Mouse (Mus musculus): Measurements from ENCODE around the gene Xrcc1. TPM values are rescaled to one million over a fixed set of nuclear protein-coding genes. Genes with fewer than 3 reads are reported as not detected.
"Not testable (repeated sequence)": the region's sequence is repeated elsewhere in the genome, so short reads cannot be mapped to it uniquely, and the experiment has no call there.

Gene Xrcc1
- total RNA-seq, 1 experiment from 2014 or later, result 37.0 TPM

GRCm38 (mm10) chr7:24595464-24595863 is 49.4 kb downstream of the Xrcc1 start:
- peak; percentile 45 for ATAC-seq (replicated peaks; ENCODE audit: low read depth, poor library complexity, severe bottlenecking)

- no peak for ATAC-seq (replicated peaks; ENCODE audit: low read depth, poor library complexity, severe bottlenecking)
Measured at GRCm38 (mm10) chr7:24598121-24598520, 52.0 kb downstream of the Xrcc1 start.

DNA sequence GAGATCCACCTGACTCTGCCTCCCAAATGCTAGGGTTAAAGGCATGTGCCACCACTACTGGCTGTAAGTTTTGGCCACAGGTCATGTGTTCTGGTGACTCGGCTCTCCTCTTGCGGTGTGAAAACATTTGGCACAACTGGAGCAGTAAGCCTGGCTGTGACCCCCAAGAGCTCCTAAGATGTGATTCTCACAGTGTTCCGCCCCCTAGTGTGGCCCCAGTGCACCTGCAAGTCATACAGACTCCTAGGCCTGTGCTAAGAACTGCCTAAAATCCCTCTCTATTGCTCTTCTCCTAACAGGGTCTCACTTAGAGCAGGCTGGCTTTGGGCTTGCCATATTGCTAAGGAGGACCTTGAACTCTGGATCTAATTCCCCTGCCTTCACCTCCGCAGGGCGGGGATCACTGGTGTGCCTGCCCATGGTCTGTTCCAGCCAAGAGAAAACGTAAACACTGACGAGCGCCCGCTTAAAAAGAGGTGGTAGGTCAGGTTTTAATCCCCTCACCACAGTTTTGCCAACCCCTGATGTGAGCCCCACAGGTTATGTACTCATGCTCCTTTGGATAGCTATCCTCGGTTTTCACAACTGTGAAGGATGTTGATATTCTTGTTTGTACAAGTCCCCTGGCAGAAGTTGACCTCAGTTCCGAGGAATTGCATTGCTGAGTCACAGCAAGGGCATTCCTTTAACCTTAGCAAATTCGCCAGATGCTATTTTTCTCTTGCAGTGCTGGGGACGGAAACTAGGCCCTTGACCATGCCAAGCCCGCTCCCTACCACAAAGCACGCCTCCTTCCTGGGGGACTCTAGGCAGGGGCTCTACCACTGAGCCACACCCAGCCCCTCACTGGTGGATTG is 53.4 kb downstream of the Xrcc1 start:
- 0 out of 2 replicates have a peak, but pooled peaks have one; percentile 31 for ATAC-seq (replicated peaks; ENCODE audit: low read depth, poor library complexity, severe bottlenecking)

DNA sequence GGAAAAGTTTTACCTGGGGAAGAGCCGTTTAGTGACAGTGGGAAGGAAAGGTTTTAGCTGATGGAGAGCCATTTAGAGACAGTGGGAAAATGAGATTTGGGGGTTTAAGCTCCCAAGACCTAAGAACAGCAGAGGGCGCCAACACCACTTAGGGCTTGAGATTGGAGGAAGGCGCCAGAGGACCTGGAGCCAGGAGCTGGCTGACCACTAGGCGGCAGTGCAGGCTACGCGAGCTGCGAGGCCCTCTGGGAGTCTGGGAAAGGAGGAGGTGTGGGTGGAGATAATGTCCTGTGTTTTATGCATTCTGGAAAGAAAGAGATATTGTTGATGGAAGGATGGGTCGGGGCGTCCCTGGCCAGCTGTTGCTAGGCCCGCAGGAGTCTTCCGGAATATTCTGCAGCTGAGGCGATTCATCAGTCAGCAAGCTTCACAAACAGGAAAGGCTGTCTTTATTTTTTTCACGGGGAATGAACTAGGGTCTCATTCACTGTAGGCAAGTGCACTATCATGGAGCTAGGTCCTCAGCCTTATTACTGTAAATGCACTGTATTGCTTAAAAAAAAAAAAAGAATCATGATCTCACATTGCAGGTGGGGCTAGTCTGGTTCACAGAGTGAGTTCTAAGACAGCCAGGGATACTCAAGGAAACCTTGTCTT is 55.0 kb downstream of the Xrcc1 start:
- peak; percentile 99 for ATAC-seq (replicated peaks; ENCODE audit: low read depth, poor library complexity, severe bottlenecking)

GRCm38 (mm10) chr7:24605561-24605960 is 59.5 kb downstream of the Xrcc1 start:
- ATAC-seq (replicated peaks; ENCODE audit: low read depth, poor library complexity, severe bottlenecking), result no peak

- ATAC-seq (replicated peaks; ENCODE audit: low read depth, poor library complexity, severe bottlenecking), result no peak
Measured at GRCm38 (mm10) chr7:24606046-24606445, 60.0 kb downstream of the Xrcc1 start.

DNA sequence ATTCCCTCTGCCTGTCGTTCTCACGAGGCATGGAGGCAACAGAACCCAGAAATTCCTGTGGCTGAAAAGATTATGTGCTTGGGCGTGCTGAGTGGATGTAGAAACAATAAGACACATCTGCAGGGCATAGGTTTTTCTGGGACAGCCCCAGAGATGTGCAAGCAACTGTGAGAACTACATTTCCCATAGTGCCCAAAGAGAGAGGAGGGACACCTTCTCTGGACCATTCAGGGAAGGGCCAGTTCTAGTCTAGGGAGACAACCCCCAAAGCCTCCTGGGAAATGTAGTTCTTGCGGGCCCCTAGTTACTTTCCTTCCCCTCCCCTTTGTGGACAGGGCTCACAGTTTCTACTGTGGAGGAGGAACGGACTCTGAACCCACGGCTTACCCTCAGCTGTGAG is 61.9 kb downstream of the Xrcc1 start:
- ATAC-seq (replicated peaks; ENCODE audit: low read depth, poor library complexity, severe bottlenecking), result peak; percentile 82

DNA sequence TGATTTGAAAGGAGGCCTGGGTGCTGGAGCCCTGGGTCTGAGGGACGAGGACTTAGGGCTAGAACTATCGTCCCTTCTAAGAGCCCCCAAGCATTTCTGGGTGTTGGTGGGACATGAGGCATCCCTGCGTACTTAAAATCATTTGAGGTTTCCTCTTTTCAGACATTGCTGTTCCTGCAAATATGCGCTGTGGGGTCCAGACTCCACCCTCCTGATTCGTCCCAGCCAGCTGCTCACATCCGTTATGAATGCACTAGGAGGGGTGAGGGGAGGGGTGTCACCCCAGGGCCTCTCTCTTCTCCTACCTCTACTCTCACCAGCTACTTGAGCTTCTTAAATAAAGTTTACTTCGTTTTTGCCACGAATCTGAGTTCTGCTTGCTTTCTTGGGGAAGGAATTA is 62.5 kb downstream of the Xrcc1 start:
- ATAC-seq (replicated peaks; ENCODE audit: low read depth, poor library complexity, severe bottlenecking), result peak; percentile 41

DNA sequence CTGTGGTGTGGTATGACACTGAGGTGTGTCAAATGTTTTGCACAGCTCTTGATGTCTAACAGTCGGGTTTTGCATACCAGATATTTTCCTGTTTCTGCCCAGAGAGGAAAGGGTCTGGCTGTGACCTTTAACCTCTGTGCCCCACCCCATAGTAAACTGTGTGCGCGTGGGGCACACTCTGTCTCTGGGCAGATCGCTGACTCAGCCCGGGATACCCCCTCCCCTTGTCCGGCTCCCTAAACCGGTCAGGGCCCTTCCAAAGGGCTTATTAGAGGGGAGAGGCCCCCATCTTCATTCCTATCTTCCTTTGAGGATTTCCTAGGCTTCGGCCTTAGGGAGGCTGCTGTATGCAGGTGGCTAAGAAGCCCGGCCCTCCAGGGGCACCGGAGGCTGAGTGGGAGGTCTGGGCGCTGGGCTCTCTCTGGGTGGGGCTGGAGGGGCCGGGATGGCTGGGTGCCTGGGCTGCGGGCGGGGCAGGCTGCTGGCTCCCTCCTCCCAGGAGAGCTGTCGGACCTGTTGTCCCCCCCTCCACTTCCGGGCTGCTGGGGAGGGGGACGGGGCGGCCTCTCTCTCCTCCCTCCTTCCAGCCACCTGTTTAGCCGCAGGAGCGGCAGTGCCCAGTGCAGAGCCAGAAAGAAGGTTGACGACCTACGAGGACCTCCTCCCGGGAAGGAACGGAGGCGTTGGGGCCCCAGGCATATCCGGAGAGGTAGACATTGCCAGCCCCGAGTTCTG is 64.2 kb downstream of the Xrcc1 start, which contains the start of gene Phldb3:
Gene Phldb3, plus strand, starts transcription at position 620 of the 735 bp plus-strand sequence.
- peak; percentile 13 for ATAC-seq (replicated peaks; ENCODE audit: low read depth, poor library complexity, severe bottlenecking)

DNA sequence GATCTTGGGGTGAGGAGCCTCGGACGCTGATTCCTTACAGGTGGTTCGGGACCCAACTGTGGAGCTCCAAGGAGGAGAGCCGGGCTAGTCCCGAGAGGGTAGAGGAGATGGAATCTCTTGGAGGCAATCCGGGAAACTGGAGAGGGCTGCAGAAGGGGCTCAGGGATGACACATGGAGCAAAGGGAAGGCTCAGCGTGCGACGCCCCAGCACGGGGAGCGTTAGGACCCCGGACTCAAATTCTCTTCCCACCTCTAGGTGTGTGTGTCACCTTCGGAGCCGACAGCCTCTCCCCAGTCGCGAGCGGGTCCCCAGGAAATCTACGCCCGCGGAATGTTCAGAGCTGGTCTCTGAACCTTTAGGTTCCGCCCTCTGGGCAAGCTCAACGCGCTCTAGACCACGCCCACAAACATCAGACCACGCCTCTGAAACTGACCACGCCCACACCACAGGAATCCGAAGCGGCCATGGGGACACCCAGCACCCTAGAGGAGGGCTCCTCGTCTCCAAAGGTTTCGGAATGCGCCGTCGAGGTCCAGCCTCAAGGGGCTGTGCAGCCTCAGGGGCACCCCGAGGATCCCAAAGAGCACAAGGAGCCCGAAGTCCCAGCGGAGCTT is 64.9 kb downstream of the Xrcc1 start:
- ATAC-seq (replicated peaks; ENCODE audit: low read depth, poor library complexity, severe bottlenecking), result peak; percentile 75

DNA sequence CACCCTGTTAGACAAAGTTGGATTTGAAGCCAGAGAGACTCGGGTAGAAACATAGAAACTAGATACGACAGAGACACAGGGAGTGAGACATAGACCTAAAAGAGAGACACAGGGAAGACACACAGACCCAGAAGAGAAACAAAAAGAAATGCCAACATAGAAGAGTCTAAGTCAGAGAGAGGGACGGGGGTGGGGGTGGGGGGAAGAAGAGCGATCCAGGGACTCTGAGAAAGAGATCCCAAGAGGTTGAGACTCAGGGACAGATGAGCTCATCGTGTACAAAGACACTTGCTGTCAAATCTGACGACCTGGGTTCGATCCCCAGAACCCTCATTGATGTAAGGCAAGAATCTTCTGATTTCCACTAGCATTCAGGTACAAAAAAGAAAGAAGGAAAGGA is 65.6 kb downstream of the Xrcc1 start:
- ATAC-seq (replicated peaks; ENCODE audit: low read depth, poor library complexity, severe bottlenecking), result no peak

- ATAC-seq (replicated peaks; ENCODE audit: low read depth, poor library complexity, severe bottlenecking), result no peak
Measured at GRCm38 (mm10) chr7:24612308-24612910, 66.3 kb downstream of the Xrcc1 start.

GRCm38 (mm10) chr7:24614816-24615215 is 68.7 kb downstream of the Xrcc1 start:
- no peak for ATAC-seq (replicated peaks; ENCODE audit: low read depth, poor library complexity, severe bottlenecking)

- ATAC-seq (replicated peaks; ENCODE audit: low read depth, poor library complexity, severe bottlenecking), result peak; percentile 91
Measured at GRCm38 (mm10) chr7:24617763-24618162, 71.7 kb downstream of the Xrcc1 start.

DNA sequence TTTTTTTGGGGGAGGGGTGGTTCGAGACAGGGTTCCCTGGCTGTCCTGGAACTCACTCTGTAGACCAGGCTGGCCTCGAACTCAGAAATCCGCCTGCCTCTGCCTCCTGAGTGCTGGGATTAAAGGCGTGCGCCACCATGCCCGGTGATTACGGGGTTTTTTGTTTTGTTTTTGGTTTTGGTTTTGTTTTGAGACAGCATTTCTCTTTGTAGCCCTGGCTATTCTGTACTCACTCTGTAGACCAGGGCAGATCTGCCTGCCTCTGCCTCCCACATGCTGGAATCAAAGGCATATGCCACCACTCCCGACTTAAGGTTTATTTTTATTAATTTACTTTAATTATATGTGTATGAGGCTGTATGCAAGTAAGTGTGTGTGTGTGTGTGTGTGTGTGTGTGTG is 72.3 kb downstream of the Xrcc1 start:
- not testable (repeated sequence) for ATAC-seq (replicated peaks; ENCODE audit: low read depth, poor library complexity, severe bottlenecking)

DNA sequence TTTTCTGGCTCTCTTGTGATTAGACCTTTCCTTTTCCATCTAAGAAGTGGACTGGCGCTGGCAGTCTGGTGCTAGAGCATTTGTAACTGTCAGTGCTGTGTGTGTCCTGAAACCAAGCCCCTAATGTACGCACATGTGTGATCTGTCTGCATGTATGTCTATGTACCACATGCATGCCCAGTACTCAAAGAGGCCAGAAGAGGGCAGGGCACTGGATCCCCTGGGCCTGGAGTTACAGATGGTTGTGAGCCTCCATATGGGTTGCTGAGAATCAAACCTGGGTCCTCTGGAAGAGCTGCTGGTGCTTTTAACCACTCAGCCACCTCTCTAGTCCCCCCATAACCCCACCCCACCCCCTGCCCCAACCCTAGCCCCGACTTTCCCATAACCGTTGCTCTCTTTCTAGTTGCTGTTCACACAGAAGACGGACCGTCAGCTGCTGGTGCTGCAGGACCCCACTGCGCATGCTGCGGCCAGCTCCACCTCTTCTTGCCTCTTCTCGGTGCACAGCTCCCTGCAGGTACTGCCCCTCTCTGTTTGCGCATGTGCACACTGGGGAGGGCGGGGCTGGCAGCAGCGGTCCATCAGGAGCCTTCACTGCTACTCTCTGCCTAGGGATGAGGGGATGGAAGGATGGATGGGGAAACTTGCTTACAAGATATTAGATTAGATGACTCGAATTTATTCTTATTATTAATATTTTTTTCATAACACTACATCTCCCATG is 73.7 kb downstream of the Xrcc1 start:
- no peak for ATAC-seq (replicated peaks; ENCODE audit: low read depth, poor library complexity, severe bottlenecking)

GRCm38 (mm10) chr7:24621193-24621592 is 75.1 kb downstream of the Xrcc1 start:
- ATAC-seq (replicated peaks; ENCODE audit: low read depth, poor library complexity, severe bottlenecking), result no peak

DNA sequence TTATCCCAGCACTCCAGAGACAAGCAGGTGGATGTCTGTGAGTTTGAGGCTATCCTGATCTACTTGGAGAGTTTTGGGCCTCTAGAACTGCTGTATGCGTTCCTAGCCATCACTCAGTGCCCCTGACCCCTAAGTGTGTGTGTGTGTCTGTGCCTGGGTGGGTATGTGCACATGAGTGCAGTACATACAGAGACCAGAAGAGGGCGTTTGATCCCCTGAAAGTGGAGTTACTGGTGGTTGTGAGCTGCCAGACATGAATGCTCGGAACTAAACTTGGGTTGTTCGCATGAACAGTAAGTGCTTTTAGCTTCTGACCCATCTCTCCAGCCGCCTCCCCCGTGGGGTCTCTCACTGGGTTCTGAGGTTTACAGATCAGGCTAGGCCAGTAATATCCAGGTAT is 76.9 kb downstream of the Xrcc1 start:
- no peak for ATAC-seq (replicated peaks; ENCODE audit: low read depth, poor library complexity, severe bottlenecking)
